Mouse (Mus musculus): ENCODE data around the gene Cand1.

The Cand1 gene

DNA sequence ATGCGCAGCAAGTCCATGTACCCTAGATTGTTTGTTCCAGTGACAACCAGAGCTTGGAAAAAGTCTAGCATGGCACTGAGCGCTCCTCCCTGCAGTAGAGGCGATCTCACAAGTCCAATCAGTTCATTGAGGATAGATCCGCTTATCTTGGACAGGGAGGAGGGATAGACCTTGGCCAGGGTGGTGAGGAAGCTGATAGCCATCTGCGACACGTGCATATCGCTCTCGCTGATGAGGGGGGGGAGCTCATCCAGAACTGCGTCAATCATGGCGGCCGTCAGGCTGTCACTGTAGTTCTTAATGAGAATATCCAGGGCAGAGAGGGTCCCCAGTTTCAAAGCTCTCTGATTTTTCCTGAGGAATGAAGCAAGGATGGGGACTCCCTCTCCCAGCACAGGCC is 28.6 kb downstream of the Cand1 start:
- DNase-seq (ENCODE audit: low spot score in 2 of 2): no peak

DNA sequence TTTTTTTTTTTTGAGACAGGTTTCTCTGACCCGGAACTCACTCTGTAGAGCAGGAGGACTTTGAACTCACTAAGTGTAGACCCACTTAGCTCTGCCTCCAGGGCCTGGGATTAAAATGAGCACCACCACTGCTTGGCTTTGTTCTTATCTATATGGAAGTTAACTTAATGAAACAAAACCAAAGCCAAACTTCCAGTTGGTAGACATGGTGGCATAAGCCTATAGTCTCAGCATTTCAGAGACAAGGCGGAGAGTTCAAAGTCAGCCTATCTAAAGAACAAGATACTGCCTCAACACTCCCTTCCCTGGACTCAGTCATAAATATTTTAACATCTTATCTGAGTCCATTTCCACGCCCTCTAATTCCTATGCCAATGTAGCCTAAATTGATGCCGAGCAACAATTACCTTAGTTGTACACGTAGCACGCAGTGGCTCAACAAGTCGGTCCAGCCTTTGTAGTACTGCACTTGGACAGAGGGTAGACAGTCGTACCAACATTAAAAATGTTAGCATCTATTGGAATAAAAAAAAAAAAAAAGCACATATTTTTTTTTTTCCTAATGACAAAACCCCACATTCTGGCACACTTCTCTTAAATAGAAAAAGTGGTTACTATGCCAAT is 33.4 kb downstream of the Cand1 start:
- no peak for DNase-seq (ENCODE audit: low spot score in 2 of 2)

DNA sequence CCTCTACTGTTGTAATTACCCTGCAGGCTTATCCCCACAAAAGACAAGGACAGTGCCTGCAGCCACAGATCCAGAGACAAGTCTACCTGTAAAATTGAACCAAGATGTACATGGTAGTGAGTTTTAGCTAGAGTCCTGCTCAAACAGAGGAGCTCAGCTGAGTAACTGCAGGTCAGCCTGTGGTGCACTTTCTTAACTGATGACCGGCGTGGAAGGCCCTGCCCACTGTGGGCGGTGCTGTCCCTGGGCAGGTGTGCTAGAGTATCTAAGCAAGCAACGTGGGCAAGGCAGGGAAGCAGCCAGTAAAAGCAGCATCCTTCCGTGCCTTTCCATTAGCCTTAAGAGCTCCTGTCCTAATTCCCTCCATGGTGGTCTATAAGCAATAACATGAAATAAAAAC is 34.6 kb downstream of the Cand1 start:
- no peak for DNase-seq (ENCODE audit: low spot score in 2 of 2)

DNA sequence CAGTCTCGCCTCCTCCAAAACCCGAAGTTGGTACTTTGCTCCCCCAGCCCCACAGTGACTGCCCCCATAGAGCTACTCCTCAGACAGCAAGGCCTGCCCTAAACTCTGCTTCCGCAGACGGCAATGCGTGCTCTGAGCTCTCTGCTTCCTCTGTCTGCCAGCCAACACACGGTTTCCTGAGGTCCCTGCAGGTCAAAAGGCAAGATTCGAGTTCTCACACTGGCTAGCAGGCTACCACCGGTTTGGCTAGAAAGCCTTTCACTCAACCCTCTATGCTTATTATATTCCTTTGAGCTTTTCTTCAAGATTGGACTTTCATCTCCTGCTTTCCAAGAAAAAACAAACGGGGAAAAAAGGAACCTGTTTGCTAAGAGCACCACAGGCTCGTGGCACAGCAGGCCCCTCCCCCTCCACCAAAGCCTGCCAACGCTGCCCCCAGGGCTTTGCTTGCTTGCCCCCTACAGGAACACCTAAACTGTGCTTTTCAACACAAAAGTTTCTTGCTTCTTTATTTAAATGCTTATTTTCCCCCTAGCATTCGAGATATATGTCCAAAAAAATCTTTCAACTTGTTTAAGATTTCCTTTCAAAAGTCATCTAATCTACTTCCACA is 35.4 kb downstream of the Cand1 start:
- DNase-seq (ENCODE audit: low spot score in 2 of 2): peak in 1 of 2 experiments; percentile 24

DNA sequence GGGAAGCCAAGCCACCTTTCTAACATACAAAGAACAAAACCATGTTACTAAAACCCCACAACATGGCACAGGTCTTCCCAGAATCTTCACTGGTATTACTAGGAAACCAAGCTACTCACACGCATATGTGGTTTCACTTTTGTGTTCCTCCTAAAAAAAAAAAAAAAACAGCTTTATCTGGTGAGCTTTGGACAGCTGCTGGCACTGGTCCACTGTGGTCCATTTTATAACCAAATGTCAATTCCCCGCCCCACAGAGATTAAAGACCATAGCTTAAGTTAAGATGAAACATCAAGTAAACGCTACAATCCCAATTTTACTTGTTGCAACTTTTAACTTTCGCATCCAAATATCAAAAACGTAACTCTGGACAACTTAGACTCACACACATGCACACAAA is 40.0 kb downstream of the Cand1 start:
- DNase-seq (ENCODE audit: low spot score in 2 of 2): no peak

DNA sequence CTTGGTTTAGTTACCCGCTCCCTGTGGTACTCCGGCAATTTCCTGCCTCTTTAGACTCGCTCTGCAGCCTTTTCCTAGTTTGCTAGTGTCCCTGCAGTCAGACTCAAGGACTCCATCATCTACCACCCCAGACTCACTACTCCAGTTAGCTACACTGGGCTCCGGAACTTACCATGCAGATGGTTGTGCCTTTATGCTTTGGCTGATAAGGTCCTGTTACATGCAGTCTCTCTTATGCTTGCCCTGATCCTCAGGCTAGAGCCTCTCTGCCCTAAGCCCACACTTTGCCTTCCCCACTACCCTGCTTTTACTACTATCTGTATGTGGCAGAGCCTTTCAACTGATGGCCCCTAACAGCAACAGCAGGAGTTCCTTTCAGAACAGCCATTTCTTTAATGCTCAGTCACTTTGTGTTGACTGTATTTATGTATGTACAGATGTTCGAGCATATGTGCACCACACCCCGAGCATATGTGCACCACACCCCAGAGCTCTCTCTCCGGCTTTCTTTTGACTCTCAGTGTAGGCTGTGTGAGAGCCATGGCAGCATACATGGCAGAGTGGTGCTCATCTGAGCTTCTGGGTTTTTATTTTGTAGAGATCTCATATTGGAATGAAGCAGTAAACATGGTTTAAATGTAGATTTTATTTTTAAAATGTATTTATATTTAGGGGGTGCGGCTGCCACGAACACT is 41.5 kb downstream of the Cand1 start:
- no peak for DNase-seq (ENCODE audit: low spot score in 2 of 2)

DNA sequence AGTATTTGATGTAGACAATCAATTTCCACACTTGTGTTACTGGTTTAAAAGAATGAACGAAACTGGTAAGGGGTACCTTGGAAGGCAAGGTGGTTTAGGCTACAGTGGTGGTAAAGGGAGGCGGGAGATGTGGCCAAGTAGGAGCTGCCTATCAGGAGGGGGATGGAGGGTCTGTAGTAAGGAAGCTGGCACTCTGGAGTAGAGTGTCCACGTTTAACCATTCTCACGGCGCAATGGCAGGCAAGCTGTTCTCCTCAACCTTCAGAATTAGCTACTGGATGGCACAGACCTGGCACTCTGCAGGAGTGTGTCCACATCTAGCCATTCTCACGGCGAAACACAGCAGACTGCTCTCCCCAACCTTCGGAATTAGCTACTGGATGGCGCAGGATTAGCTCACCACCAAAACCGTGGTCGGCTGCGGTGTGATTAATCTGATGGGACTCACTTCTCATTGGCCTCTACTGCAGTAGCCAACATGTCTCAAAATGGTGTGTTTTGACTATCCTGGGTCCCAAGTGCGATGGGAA is 42.2 kb downstream of the Cand1 start:
- DNase-seq (ENCODE audit: low spot score in 2 of 2): no peak

DNA sequence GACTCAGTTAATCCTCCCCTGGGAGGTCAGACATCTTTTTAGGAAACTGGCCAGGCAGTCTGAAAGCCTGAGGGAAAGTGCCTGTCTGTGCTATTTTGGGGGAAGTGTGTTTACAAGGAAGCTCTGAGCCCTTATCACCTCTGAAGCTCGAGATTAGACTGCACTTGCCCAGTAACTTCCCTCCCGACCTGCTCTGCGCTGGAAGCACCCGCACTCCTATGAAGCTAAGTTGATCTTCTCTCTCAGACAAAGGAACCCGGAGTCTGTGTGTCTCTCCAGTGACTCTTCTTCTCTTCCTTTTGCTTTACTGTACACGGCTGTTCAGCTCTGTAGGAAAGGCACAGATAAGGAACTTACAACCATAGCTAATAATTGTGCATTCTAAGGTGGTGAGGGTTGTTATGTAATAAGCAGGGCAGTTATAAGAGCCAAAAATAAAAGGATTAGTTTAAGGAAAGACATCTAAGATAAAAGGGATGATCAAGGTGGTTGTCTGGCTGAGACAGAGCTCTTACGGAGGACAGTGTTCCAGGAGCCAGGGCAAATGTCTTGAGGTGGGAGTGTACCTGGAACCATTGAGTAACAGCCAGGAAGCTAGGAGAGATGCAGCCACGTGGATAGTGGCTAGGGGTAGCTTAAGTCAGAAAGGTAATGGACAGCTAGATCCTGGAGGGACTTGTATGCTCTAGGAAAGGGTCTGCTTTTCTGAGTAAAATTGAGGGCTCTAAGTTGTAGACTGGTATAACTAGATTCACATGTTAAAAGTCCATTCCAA is 47.1 kb downstream of the Cand1 start:
- DNase-seq (ENCODE audit: low spot score in 2 of 2): no peak

DNA sequence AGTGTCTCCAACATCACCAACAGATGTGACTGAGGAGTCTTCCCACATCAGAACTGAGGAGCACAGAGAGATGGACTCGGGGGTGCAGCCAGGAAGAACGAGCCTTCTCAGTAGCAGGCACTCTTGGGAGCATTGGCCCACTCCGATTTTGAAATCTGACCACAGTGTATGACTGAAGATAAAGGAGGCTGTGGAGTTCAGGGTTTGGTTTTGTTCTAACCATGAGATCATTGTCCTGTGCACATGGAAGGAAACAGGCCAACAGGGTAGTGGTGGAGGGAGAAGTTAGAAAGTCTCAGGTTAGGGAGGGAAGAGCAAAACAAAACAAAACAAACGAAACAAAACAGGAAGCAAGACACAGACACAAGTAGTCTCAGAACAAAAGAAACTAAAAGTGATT is 52.1 kb downstream of the Cand1 start:
- no peak for DNase-seq (ENCODE audit: low spot score in 2 of 2)

DNA sequence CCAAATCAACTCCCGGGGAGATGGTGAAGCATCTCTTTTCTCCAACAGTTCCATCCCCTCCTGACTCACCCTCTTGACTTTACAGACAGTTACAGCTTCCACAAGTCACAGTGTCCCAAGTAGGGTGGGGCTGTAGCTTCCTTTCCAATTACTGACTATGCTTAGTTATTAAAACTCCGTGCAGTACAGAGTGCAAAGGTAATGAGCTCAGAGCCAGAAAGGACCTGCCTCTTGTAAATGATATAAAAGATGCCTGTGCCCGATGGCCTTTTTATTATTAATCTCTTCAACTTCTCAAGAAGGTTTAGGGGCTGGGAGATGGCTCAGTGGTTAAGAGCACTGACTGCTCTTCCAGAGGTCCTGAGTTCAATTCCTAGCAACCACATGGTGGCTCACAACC is 70.2 kb downstream of the Cand1 start:
- no peak for DNase-seq (ENCODE audit: low spot score in 2 of 2)

DNA sequence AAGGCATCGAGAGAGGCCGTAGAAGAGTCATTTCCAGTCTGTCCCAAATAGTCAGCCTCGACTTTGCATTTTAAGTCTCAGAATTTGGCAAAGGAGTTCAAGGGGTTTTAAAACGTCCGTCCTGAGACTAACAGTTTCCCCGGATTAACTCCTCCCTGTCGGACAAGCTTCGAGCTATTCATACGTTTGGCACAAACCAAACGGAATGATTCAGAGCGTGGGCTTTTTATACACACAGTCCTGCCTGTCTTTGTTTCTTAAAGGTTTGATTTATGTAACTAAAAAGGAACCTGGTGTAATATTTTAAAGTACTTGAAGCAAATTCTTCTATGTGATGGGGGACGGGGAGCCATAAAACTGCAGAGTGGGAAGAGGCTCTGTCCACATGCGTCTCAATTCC is 70.6 kb downstream of the Cand1 start:
- no peak for DNase-seq (ENCODE audit: low spot score in 2 of 2)

DNA sequence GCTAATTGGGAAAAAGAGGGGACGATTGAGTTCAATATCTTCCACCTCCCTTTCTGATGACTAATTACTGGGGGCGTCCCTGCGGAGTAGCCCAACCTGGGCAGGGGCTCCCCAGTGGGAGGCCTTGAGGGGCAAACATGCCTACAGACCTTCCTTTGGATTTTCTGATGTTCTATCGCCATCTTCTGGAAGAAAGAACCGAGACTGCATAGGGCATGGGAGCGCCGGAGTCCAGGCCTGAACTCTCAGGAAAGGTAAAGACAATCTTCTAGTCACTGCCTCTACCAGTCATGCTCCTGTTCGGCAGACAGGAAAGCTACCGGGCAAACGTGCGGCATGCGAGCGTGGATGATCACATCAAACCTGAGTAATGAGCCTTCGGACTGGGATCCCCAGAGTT is 71.1 kb downstream of the Cand1 start:
- DNase-seq (ENCODE audit: low spot score in 2 of 2): no peak

DNA sequence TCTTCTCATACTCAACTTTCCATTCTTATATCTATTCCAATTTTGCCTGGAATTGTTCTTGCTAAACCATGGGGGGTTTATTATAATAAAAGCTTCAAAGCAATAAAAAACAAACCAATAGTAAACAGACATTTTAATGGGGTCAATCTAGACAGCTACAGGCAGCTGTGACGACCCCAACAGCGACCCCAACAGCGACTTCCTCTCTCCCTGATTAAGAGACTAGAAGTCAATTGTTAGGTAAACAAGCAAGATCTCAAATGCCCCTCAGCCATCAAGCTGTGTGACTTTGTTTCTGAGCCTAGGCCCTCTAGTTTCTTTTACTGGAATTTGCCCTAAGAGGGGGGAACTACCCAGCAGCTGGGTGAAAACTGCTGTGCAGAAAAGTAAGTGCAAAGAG is 72.0 kb downstream of the Cand1 start:
- no peak for DNase-seq (ENCODE audit: low spot score in 2 of 2)

DNA sequence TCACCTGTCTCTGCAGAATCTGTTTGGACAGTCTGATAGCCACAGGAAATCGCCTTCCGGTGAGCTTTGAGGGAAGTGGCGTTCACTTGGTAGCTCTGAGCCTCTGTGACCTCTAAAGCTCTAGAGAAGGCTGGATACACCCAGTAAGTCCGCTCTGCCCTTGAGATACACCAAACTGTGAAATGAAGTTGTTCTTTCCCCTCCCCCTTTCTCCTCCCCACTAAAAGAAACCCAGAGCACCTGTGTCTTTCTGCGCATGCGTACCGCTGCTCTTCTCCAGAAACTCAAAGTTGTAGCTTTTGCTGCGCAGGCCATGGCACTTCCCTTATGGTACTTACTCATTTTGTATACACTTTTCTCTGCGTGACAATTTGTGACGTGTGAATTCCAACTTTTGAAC is 74.8 kb downstream of the Cand1 start:
- no peak for DNase-seq (ENCODE audit: low spot score in 2 of 2)

DNA sequence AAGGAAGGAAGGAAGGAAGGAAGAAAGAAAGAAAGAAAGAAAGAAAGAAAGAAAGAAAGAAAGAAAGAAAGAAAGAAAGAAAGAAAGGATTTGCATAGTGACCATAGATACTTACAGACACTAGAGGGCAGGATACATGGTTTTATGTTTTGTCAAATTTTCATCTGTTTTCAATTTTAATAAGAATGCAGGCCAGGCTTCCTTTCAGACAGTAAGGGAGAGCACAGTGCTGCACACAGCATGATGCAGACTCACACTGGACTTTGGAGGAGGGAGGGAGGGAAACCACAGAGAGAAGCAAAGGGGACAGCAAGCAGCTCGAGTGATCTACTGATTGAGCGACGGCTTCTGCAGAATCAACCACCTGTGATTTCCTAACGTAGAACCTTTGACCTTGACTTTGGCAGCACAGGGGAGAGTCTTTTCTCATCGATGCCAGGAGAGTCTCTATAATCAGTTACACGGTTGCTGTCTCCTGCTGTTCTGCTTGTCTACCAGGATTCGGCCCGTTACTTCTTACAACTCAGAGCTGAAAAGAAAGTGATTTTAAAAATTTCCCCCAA is 78.0 kb downstream of the Cand1 start:
- DNase-seq (ENCODE audit: low spot score in 2 of 2): no peak

DNA sequence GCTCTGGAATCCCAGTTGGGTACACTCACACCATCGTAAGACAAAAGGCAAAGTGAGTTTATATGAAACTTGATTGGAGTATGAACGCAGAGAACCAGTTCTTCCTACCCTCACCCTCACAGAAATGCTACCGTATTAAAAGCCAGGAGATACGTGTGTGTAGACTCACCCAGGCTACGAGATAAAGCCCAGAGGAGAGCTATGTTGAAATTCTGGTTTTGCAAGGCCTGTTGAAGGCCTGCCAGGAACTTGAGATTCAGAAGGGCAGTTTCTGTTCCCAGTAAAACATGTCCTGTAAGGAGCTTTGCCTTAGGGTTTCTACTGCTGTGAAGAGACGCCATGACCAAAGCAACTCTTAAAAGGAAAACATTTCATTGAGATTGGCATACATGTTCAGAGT is 79.7 kb downstream of the Cand1 start:
- no peak for DNase-seq (ENCODE audit: low spot score in 2 of 2)

DNA sequence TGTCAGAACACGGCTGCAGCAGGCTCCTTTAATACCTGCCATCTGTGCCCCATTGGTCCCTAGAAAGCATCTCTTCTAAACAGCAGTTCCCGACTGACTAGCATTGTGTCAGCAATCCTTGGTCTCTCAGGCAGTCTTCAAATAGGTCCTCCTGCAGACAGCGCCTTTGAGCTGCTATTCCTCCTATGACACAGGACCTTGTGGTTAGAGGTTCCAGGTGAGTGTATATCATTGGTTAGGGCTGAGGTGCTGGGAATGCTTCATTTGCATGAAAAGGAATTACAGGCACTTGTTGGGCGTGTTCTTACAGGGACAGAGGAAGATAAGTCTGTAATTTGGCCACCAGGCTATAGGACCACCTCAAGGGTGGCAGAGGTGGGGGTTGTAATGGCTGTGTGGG is 90.6 kb downstream of the Cand1 start:
- no peak for DNase-seq (ENCODE audit: low spot score in 2 of 2)

All from spleen, postnatal 10 days (tissue).